Mouse (Mus musculus) E14TG2a.4 (cell line): ENCODE measurements around the gene Atf6b.
A peak's percentile ranks its signal among the peaks of the same experiment; 100 is the strongest.

Source experiments
- H3K27me3 ChIP-seq: 2 replicates; pipeline ENCODE4 v1.6.1; 2014; ENCODE audit warnings: low read length, control low read depth; ENCODE audit not compliant: insufficient read depth
- H3K36me3 ChIP-seq: 2 replicates; pipeline ENCODE4 v1.6.1; 2014; ENCODE audit warnings: low read length, control low read depth; ENCODE audit not compliant: insufficient read depth
- H3K4me1 ChIP-seq: replicated peaks from 2 replicates; pipeline ENCODE4 v1.6.1; 2014; ENCODE audit warnings: low read depth, low read length, control low read depth
- H3K4me3 ChIP-seq: replicated peaks from 2 replicates; pipeline ENCODE4 v1.5.1; 2014; ENCODE audit warnings: mild to moderate bottlenecking, low read length
- H3K9me3 ChIP-seq: 2 replicates; pipeline ENCODE4 v1.6.1; 2014; ENCODE audit warnings: low read length, control low read depth
- CTCF ChIP-seq: conservative IDR thresholded peaks from 2 replicates; pipeline ENCODE4 v1.5.1; 2014; ENCODE audit warnings: low read length
- NANOG ChIP-seq: IDR thresholded peaks from 2 replicates; pipeline ENCODE4 v1.6.1; 2014; ENCODE audit warnings: borderline replicate concordance, low read length, mixed read lengths
- POU5F1 ChIP-seq: IDR thresholded peaks from 2 replicates; pipeline ENCODE4 v1.6.1; 2014; ENCODE audit warnings: low read length, borderline replicate concordance

The Atf6b gene

DNA sequence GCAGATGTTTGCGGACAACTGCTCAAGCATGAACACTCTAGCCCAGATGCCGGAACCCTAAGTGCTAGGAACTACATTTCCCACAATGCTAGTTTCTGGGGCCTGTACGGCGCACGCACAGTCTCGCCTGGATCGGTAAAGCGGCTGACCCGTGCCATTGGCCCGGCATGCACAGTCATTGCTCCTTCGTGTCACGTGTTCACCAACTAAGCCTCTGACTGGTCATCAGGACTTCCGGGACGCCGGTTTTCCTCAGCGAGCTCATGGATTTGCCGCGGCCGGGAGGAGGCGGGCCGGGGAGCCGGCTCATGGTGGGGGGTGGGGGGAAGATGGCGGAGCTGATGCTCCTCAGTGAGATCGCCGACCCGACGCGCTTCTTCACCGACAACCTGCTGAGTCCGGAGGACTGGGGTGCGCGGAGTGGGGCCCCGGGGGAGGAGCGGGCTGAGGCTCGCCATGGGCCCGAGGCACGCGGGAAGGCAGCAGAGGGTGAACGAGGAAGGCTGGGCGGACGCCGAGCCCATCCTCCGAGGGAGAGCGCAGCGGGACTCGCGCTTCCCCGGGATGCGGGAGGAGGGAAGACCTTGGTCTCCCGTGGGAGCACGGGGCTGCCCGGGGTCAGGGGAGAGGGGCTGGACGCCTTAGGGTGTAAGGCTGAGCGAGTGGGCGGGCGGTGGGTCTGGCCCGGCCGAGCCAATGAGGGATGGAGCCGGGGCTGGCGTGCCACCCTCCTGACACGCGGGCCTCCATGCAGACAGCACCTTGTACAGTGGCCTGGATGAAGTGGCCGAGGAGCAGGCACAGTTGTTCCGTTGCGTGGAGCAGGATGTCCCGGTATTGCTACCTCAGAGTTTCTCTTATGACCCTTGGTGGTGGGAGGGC lies at the start of gene Atf6b:
Atf6b (plus strand) TSS at position 241 of the 882 bp plus-strand sequence.
- H3K9me3 ChIP-seq, result no peaks in the 10 kb centered on the region
- H3K27me3 ChIP-seq, result no peaks in the 10 kb centered on the region
- peaks cover 61% of the 10 kb centered on the region for H3K4me1 ChIP-seq
- H3K36me3 ChIP-seq, result peaks cover 46% of the 10 kb centered on the region
- peak within 1 kb of the TSS; percentile 100 for H3K4me3 ChIP-seq
- TF ChIP-seq NANOG (no peak), POU5F1 (no peak), CTCF (no peak)

DNA sequence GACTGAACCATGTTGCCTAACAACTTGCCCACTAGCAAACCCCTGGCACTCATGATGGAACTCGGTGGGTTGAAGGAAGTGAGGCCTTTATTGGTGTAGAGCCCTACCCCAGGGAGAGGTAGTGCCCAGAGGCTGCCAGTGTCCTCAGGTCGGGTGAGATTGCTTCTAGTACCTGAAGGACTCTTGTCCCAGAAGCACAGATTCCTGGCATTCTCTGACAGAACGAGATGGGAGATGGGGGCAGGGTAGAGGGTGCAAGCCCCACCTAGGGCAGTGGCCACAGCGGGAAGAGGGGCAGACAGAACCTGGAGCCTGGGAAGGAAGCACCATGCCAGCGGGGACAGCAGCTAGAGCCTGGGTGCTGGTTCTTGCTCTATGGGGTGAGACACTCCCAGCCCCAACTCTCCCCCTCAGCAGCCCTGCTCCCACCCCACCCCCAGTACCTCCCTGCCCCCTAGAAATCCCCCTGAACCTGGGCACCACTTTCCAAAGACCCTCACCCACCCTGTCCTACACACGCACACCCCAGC lies 49.3 kb upstream of the Atf6b start, which contains the start of gene Ager:
Ager (plus strand) TSS at position 297 of the 530 bp plus-strand sequence.
- TF ChIP-seq NANOG (no peak), POU5F1 (no peak), CTCF (no peak)
- no peak within 1 kb of the TSS for H3K4me3 ChIP-seq
- H3K36me3 ChIP-seq, result peaks cover 51% of the 10 kb centered on the region
- H3K27me3 ChIP-seq, result peaks cover 3% of the 10 kb centered on the region; the same call in 1 of the 2 replicates
- H3K9me3 ChIP-seq, result no peaks in the 10 kb centered on the region
- H3K4me1 ChIP-seq, result peaks cover 87% of the 10 kb centered on the region

DNA sequence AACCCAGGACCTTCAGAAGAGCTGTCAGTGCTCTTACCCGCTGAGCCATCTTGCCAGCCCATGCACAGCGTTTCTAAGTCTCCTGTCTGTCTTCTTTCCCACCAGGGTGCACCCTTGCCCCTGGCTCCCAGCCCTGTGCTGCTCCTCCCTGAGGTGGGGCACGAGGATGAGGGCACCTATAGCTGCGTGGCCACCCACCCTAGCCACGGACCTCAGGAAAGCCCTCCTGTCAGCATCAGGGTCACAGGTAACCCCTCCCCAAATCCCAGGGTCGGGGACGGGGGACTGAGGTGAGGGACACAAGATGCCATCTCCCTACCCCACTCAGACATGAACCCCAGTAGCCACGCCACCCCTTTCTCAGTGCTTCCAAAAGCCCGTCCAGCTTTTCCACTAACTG lies 47.1 kb upstream of the Atf6b start:
- Histone ChIP-seq H3K9me3 (no peaks in the 10 kb centered on the region), H3K4me3 (no peak overlapping the region), H3K4me1 (peaks cover 74% of the 10 kb centered on the region), H3K36me3 (peaks cover 42% of the 10 kb centered on the region), H3K27me3 (no peaks in the 10 kb centered on the region)
- TF ChIP-seq POU5F1, result no peak
- no peak for TF ChIP-seq CTCF
- no peak for TF ChIP-seq NANOG

DNA sequence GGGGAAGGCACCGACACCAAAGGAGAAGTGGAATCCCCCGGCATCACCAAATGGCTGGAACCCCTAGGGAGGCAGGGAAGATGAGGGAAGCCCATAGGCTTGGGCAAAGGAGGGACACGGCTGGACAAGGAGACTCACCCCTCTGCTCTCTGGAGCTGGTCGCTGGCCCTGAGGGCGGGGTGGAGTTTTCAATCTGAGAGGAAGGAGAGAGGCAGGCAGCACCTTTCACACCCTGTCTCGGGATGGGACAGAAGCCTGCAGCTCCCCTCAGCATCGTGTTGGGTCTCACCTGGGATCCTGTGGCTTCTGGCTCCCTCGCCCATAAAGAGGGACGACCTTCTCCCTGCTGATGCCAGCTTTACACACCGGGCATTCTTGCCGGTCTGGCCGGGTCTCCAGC lies 45.1 kb upstream of the Atf6b start:
- no peaks in the 10 kb centered on the region for H3K27me3 ChIP-seq
- TF ChIP-seq CTCF (no peak), NANOG (no peak), POU5F1 (no peak)
- H3K4me3 ChIP-seq, result no peak overlapping the region
- peaks cover 28% of the 10 kb centered on the region for H3K36me3 ChIP-seq
- peaks cover 66% of the 10 kb centered on the region for H3K4me1 ChIP-seq
- H3K9me3 ChIP-seq, result no peaks in the 10 kb centered on the region

DNA sequence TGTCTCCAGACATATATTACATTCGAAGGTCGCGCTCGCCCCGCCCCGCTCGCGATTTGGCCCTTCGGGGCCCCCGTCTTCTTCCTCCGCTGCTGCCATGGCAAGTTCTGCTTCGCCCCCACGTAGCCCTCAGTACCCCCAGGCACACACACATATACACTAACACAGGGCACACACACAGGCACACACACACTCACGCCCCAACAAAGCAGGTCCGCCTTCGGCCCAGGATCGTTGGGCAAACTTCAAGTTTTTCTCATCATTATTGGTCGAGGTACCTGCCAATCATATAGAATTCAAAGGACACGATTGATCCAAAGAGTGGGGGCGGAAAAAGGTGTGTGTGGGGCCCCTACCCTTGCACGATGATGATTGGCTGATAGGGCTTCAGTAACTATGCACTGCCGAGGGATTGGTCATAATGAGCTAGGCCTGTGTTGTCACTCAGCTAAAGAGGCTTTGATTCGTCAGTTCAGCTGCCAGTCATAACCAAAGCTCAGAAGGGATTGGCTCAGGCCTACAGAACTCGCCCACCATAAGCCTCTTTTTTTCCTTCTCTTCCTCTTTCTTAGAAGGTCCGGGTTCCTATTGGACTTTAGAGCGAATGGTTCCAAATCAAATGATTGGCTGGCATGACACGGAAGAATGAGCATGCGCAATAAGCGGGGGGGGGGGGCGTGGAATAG lies 43.4 kb upstream of the Atf6b start, which contains the start of gene Rnf5:
Rnf5 (minus strand) TSS at position 316 of the 686 bp plus-strand sequence.
- H3K27me3 ChIP-seq, result no peaks in the 10 kb centered on the region
- H3K4me3 ChIP-seq, result peak within 1 kb of the TSS; percentile 91
- H3K9me3 ChIP-seq, result no peaks in the 10 kb centered on the region
- TF ChIP-seq CTCF (no peak), NANOG (peak; percentile 19; the same call in 1 of the 2 replicates)
- H3K4me1 ChIP-seq, result peaks cover 69% of the 10 kb centered on the region
- peaks cover 41% of the 10 kb centered on the region for H3K36me3 ChIP-seq

DNA sequence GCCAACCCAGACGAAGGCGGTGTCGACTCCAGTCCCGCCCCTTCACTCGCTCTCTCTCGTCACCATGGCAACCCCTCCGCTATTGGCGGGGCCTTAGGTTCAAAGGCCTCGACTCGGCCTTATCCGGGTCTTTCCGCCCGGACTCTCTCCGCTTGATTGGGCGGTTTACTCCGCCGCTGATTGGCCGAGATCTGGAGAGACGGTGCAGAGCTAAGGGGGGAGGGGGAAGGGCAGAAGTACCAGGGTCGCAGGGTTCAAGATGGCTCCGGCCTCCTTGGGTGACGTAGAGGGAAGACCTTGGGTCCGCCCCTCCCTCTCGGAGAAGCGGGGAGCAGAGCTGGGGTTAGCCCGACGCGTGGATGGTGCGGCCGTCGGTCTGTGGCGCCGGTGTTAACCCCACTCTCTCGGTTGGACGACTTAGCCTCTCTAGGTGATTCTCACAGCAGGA lies 42.9 kb upstream of the Atf6b start, which contains the start of gene Agpat1:
Agpat1 (plus strand) TSS at position 202 of the 448 bp plus-strand sequence.
- Histone ChIP-seq H3K9me3 (no peaks in the 10 kb centered on the region), H3K4me1 (peaks cover 69% of the 10 kb centered on the region), H3K4me3 (peak within 1 kb of the TSS; percentile 91), H3K36me3 (peaks cover 44% of the 10 kb centered on the region), H3K27me3 (no peaks in the 10 kb centered on the region)
- TF ChIP-seq POU5F1 (no peak), CTCF (no peak), NANOG (no peak)

DNA sequence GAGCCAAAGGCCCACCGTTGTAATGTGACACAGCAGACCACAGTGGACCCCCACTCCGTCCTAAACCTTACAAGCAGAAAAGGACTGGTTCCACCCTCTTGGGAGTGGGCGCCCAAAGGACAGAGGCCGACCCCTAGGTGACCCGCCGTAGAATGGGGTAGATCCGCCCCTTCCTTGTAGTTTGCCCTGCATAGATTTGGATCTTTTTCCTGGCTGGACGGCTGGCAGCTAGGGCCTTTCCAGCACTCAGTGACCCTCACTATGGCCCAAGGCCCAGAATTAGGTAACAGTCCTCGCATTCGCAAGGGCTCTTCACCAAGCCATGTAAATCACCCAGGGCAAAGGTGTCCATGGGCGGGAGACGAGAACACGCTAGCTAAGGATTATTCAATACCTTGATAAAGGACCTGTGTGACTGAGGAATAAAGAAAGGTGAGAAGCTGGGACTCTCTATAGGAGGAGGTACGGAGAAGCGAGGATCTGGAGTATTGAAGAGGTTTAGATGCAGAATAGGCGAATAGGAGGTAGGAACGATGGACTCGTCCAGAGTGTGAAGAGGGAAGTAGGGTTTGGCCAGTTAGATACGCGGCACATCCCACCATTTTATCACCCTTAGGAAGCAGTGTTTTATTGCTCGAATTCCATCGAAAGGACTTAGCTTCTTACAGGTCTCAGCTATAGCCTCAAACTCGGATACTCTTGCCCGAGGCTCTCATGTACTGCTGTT lies 42.3 kb upstream of the Atf6b start:
- Histone ChIP-seq H3K9me3 (no peaks in the 10 kb centered on the region), H3K4me3 (peak overlapping the region; percentile 87), H3K4me1 (peaks cover 68% of the 10 kb centered on the region), H3K36me3 (peaks cover 44% of the 10 kb centered on the region), H3K27me3 (no peaks in the 10 kb centered on the region)
- TF ChIP-seq CTCF (no peak), POU5F1 (no peak), NANOG (no peak)
